Mouse (Mus musculus) thymus, postnatal 25 days (tissue): ENCODE data around the gene Psme1.

ENCODE experiments used
- DNase-seq: peaks from one replicate; pipeline ENCODE4 v3.0.0; 2022

Gene Psme1

DNA sequence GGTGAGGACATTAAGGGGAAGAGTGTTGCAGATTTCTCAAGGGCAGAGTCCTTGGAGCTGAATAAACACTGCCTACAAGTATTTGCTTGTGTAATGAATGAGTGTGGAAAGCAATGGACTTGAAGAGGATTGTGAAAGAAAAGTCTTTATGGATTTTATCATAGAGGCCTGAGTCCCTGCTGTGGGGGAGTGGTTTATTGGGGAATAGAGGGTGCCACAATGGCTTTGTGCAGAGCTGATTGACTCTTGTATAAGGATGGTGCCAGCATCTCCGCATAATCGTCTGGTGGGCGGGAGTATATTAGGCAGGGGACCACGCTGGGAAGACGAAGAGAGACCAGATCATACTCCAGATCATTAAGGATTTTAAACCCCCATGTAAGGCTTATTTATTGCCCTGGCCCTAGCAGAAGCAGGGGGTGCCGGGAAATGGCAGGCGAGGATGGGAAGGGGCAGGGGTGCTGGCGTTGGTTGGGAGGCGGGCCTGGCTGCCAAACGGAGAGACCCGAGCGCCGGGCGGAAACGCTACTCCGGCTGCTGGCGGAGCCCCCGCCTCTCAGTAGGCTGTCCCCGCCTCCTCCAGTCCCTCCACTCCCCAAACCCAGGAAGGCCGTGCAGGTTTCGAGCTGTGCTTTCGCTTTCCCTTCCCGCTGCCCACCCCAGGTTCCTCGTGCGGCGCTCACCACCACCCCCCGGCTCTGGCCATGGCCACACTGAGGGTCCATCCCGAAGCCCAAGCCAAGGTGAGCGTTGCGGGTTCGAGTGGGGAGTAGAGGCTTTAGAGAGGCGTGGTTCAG lies at the start of gene Psme1:
Gene Psme1 (plus strand): TSS at position 253 of the 797 bp plus-strand sequence.
- DNase-seq, result peak; percentile 87

DNA sequence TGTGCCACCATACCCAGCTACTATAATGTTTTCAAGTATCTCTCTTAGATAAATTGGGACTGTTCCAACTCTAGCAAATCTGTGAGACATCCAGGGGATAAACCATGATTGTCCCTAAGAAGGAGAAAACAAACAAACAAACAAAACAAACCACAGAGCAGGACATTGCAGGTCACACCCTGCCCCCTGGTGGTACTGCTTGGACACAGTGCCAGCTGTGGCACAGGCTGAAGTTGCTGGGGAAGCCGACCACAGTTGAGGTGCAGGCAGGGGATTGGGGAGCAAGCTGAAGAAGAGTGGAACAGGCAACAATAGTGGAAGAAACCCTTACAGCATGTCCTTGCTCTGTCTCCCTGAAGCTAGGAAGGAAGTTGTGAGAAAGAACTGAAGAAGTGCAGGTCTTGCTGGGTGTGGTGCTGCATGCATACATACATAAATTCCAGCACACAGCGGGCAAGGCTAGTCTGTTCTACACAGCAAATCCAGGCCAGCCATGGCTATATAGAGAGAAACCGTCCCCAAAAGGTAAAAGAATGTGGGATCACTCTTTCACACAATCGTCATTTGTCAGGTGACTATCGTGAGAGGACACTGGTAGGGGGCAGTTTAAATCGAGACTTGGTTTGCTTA lies 41.7 kb upstream of the Psme1 start:
- peak; percentile 41 for DNase-seq

DNA sequence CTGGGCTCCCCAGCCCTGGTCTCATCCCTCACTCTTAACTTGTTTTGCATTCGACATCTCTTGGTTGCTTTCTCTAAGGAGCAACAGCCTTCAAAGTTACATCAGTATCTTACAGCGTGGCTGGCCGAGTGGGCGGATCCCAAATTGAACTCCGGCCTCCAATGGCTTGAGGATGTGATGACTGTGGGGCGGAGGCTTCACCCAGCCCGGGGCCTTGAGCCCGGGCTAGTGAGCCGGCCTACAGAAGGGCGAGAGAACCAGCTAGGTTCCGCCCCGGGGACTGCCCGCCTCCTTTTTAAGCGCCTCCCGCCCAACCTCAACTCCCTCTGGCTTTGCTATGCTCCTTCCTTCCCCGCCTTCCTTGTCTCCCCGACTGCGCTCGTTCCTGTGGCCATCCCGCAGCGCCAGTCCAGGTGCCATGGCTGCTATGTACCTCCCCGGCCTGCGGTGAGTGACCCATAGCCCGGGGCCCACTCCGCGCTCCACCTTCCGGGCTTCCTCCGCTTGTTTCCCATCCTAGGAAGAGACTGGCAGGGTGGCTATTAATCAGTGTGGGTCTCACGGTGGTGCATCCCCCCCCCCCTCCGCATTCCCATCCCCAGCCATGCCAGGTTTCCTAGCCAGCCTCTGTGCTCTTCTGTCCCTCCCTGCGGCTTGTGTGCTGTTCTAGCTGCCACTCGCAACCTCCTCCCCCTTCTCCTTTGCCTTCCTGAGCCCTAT lies 37.7 kb upstream of the Psme1 start, which contains the start of gene Pck2:
Gene Pck2 (plus strand): TSS at position 200 of the 720 bp plus-strand sequence.
- DNase-seq, result peak; percentile 38

GRCm38 (mm10) chr14:55540787-55541321 lies 37.1 kb upstream of the Psme1 start:
- peak; percentile 45 for DNase-seq

DNA sequence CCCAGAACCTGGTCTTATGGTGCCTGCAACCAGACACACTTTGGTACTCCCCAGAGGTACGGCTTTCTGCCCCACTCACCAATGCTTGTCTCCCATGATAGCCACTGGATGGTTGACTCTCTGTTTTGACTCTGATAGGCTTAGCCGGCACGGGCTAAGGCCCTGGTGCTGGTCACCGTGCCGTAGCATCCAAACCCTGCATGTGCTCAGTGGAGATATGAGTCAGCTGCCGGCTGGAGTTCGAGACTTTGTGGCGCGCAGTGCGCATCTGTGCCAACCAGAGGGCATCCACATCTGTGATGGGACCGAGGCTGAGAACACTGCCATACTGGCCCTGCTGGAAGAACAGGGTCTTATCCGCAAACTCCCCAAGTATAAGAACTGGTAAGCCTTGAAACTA lies 35.7 kb upstream of the Psme1 start:
- DNase-seq, result no peak

DNA sequence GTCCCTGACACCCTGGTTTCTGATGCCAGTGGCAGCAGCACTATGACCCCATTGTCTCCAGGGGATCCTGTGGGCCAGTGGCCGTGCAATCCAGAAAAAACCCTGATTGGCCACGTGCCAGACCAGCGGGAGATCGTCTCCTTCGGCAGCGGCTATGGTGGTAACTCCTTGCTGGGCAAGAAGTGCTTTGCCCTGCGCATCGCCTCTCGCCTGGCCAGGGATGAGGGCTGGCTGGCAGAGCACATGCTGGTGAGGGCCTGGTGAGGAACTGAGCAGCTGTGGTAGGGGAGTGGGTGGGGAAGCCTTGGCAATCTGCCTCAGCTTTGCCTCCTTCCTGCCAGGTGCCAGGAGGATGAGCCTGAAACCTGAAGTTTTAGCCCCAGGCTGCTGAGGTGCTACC lies 33.6 kb upstream of the Psme1 start:
- DNase-seq, result no peak

GRCm38 (mm10) chr14:55550191-55550590 lies 27.7 kb upstream of the Psme1 start:
- no peak for DNase-seq

- DNase-seq, result no peak
These were observed 26.6 kb upstream of the Psme1 start for GRCm38 (mm10) chr14:55551347-55551746.

DNA sequence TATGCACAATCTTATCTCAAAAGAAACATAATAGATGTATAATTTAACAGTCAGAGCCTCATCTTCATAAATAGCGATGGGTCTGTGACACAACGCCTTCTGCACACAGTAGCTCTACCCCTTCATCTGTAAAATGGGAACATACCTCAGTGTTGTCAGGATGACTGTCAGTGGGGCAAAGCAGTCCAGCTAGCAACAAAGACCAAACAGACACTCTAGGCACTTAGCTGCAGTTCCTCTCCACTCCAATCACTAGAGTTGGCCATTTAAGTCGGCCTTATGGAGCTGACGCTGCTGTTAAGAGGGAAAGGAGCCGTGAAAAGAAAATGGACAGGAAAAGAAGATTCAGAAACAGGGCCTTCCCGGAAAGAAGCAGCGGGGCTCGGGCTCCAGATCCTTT lies 26.1 kb upstream of the Psme1 start:
- DNase-seq, result no peak

- no peak for DNase-seq
These were observed 23.3 kb upstream of the Psme1 start for GRCm38 (mm10) chr14:55554635-55555034.

- no peak for DNase-seq
These were observed 22.1 kb upstream of the Psme1 start for GRCm38 (mm10) chr14:55555788-55556187.

DNA sequence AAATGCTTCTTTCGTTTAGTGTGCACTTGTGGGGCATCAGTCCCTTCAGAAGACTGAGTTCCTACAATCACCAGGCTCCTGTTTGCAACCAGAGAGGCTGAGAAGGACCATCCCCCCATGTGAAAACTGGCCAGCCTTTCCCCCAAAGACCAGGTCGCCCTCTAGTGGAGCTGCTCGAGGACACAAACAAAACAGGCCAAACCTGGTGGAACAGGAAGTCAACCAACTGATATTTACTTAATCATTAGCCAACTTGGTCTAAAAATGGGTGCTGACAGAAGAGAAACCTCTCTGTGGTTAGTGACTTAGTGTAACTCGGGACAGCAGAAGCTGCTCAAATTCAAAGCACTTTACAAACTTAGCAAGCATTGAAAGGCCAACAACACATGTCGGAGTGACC lies 20.9 kb upstream of the Psme1 start:
- peak; percentile 63 for DNase-seq

- no peak for DNase-seq
These were observed 20.3 kb upstream of the Psme1 start for GRCm38 (mm10) chr14:55557587-55557986.

GRCm38 (mm10) chr14:55558740-55559448 lies 19.0 kb upstream of the Psme1 start:
- DNase-seq, result no peak

GRCm38 (mm10) chr14:55559799-55560201 lies 18.1 kb upstream of the Psme1 start, which contains the start of gene Dcaf11:
Dcaf11 (plus strand) TSS chr14:55560006.
- peak; percentile 88 for DNase-seq

DNA sequence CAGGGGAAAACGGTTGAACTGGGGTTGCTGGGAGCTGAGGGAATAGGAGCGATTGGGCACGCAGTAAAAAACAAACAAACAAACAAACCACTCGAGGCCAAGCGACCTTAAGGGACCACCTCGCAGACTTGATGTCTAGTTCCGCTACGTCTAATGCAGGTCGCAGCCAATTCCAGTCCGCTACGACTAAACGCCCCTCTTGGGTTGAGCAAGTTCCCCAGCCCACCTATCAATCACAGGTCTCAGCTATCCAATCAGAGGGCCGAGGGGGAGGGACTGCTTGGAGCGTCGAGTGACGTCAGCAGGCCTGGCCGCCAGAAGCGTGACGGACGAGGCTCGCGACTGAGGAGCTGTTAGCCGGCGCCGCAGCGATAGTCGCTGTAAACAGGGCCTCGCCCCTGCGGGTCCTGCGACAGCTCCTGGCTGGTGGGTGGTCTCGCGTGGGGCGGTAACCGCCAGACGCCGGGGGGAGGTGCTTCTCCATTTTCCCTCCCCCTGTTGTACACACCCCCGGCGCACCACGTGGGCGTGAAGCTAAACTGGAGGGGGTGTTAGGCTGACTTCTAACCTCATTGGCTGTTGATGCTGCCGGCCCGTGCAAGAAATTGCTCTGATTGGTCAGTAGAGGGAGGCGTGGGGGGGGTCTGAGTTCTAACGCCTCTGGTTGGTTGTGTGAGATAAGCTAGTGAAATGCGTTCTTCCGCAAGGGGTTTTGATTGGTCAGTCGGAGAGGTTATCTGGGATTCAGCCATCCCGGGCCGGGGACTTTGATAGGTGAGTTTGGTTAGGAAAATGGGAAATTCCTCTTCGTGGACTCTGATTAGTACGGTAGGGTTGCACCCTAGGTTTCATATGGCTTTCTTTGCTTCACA lies 17.5 kb upstream of the Psme1 start, which contains the start of gene A730061H03Rik:
Gene A730061H03Rik (minus strand): TSS at position 205 of the 872 bp plus-strand sequence.
- peak; percentile 97 for DNase-seq

DNA sequence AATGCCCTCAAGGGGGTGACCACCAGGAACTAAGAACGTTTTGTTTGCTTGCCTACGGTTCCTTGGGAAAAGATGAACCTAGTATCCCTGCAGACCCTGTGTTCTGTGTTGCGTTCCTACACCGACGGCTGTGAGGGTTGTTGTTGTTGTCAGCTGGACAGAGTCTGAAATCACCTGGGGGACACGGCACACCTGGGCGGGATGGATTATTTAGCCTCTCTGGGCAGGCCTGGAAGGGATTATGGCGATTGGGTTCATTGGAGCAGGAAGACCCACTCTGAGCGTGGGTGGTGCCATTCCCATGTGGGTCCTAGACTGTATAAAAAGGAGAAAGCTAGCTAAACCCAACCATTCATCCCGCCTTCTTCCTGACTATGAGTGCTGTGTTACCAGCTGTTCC lies 16.1 kb upstream of the Psme1 start:
- DNase-seq, result no peak

DNA sequence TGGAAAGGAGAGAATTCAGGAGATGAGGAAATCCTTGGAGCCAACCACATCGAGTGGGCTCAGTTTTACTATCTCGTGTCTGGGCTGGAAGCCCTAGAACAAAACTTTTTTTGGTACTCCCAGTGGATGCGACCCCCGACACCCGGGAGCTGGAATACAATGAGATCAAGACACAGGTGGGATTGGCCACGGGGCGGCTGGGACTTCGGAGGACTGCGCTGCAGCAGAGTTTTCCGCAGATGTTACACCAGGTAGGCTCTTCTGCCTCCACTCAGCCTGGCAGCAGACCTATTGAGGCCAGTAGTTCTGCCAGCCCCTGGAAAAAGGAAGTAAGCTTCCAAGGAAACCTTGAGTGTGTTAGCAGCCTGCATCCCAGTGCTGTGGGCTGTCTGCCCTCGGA lies 14.7 kb upstream of the Psme1 start:
- no peak for DNase-seq

DNA sequence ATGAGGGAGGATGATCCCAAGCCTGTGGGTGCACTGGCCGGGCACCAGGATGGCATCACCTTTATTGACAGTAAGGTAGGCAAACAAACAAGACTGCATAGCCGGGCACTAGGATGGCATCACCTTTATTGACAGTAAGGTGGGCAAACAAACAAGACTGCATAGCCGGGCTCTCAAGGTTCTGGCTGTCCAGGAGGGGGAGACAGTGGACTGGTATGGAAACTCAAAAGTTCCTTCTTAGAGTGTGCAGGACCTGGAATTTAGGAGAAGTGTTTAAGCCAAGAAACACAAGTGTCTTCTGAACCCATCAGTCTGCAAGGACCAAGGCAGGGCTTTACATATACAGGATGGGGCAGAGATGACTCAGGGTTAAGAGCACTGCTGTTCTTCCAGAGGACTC lies 12.2 kb upstream of the Psme1 start:
- no peak for DNase-seq

DNA sequence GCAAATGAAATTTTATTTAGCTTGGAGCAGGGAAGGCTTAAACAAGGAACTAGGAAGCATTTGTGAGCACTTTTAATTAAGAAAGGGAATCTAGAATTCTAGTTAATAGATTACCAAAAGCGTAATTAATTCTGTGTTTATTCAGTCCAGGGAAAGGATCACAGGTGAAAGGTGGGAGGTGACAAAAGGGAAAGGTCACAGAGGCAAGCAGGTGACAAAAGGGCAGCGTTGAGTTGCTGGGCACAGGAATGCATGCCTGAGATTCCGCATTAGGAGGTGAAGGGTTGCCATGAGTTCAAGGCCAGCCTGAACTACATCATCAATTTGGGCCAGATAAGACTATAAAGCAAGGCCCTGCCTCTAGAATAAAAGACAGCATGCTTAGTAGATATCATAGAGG lies 10.4 kb upstream of the Psme1 start:
- no peak for DNase-seq

DNA sequence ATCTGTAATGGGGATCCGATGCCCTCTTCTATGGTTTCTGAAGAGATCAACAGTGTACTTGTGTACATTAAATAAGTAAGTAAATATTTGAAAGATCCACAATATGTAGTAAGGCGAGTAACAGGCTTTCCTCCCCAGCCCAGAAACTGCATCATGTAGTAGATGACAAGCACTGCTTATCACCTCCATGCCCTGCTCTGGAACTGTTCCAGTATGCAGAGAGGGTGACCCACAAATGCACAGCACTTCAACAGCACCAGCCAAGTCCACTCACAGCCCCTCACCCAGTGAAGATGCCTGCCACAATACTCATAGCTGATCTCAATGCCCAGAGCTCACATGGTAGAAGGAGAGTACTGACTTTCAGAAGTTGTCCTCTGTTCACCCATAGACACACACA lies 7.3 kb upstream of the Psme1 start:
- DNase-seq, result no peak

DNA sequence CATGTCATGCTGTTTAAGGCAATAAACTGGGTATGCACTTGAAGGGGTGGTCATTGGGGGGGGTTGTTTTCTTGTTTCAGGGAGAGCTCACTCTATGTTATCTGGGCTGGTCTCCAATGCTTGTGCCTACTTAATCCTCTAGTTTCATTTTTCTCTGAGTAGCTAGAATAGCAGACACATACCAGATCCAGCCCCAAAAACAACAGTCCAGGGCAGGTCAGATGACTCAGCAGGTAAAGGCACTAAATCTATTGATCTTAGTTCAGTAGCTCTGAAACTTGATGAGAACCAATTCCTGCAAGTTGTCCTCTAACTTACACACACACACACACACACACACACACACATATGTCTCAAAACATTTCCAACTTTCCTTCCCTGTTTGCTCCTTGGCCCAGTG lies 6.2 kb upstream of the Psme1 start:
- no peak for DNase-seq
